Mouse (Mus musculus) midbrain, embryonic 14.5 days (tissue): ENCODE results near the gene Kat7. TPM values are rescaled to one million over a fixed set of nuclear protein-coding genes. Genes with fewer than 3 reads are reported as not detected.

ENCODE experiments used
- ATAC-seq: fragments of 200-750 bp; cut with Nextera tagmentation; 2 replicates; pipeline ENCODE4 v1.8.0; 2017; ENCODE audit warnings: moderate number of reproducible peaks, moderate library complexity; ENCODE audit not compliant: low FRiP score, low TSS enrichment
- DNase-seq: peaks from one replicate; pipeline ENCODE4 v3.0.0-alpha.2; 2015
- H3K27ac ChIP-seq: fragments of 300-500 bp; sonication (generic); replicated peaks from 2 replicates; pipeline ENCODE4 v1.5.1; 2014; ENCODE audit warnings: mild to moderate bottlenecking, low read depth, low read length, moderate library complexity
- H3K27me3 ChIP-seq: fragments of 300-500 bp; sonication (generic); 2 replicates; pipeline ENCODE4 v1.6.1; 2014; ENCODE audit warnings: low read length, control low read depth, mixed read lengths; ENCODE audit not compliant: control insufficient read depth, insufficient read depth
- H3K36me3 ChIP-seq: fragments of 300-500 bp; sonication (generic); 2 replicates; pipeline ENCODE4 v1.6.1; 2014; ENCODE audit warnings: low read length, control low read depth; ENCODE audit not compliant: control insufficient read depth, insufficient read depth
- H3K4me1 ChIP-seq: fragments of 300-500 bp; sonication (generic); 2 replicates; pipeline ENCODE4 v1.6.1; 2014; ENCODE audit warnings: mild to moderate bottlenecking, antibody characterized with exemption, low read length, control low read depth; ENCODE audit not compliant: control insufficient read depth, insufficient read depth
- H3K4me2 ChIP-seq: fragments of 300-500 bp; sonication (generic); 2 replicates; pipeline ENCODE4 v1.6.1; 2014; ENCODE audit warnings: mild to moderate bottlenecking, low read length, moderate library complexity
- H3K4me3 ChIP-seq: fragments of 300-500 bp; sonication (generic); replicated peaks from 2 replicates; pipeline ENCODE4 v1.5.1; 2014; ENCODE audit warnings: low read depth, low read length
- H3K9ac ChIP-seq: fragments of 300-500 bp; sonication (generic); replicated peaks from 2 replicates; pipeline ENCODE4 v1.6.1; 2014; ENCODE audit warnings: mild to moderate bottlenecking, low read length, moderate library complexity
- H3K9me3 ChIP-seq: fragments of 300-500 bp; sonication (generic); 2 replicates; pipeline ENCODE4 v1.6.1; 2016; ENCODE audit warnings: low read length, control low read depth, mixed read lengths; ENCODE audit not compliant: control insufficient read depth
- WGBS: fragments of 180-500 bp; shearing (Covaris S2); extraction: QIAGEN DNeasy Blood & Tissue Kit; methylation state at CpG from one replicate; pipeline ENCODE4 v1.1.7; 2014; 5-methylcytosine and 5-hydroxymethylcytosine counted together
- polyA plus RNA-seq: library from polyadenylated mRNA; unstranded; fragments of >200 nt; fragmentation: Nextera tagmentation; extraction: Ambion mirVana; gene quantifications from 2 replicates; pipeline ENCODE4 v1.2.1, GENCODE M21; 2014

Kat7 gene
- polyA plus RNA-seq, 1 experiment from 2014 or later: 65.2 TPM

- Histone ChIP-seq H3K9me3 (no peaks in the 10 kb centered on the region), H3K36me3 (no peaks in the 10 kb centered on the region), H3K4me2 (no peak within 1 kb of the TSS), H3K27ac (no peak within 1 kb of the TSS), H3K4me1 (peaks cover 22% of the 10 kb centered on the region), H3K4me3 (no peak within 1 kb of the TSS), H3K9ac (no peak within 1 kb of the TSS), H3K27me3 (peaks cover 6% of the 10 kb centered on the region; the same call in 1 of the 2 replicates)
- WGBS: 76% methylated on average over 5 of the region's 5 CpGs
- ATAC-seq (no peak), DNase-seq (no peak)
Observed at GRCm38 (mm10) chr11:95261178-95261751, 48.8 kb downstream of the Kat7 start, which contains the start of gene Tac4. Gene Tac4 (plus strand): TSS chr11:95261529.

GRCm38 (mm10) chr11:95259088-95259849 lies 50.8 kb downstream of the Kat7 start:
- peaks cover 18% of the 10 kb centered on the region for H3K4me1 ChIP-seq
- DNase-seq (peak; percentile 85), ATAC-seq (peak; percentile 67)
- peak overlapping the region; percentile 54 for H3K9ac ChIP-seq
- peak overlapping the region; percentile 76 for H3K4me2 ChIP-seq
- no peak overlapping the region for H3K27ac ChIP-seq
- H3K36me3 ChIP-seq: no peaks in the 10 kb centered on the region
- peaks cover 6% of the 10 kb centered on the region; the same call in 1 of the 2 replicates for H3K27me3 ChIP-seq
- WGBS: under 1% methylated on average over 73 of the region's 73 CpGs
- peak overlapping the region; percentile 40 for H3K4me3 ChIP-seq
- H3K9me3 ChIP-seq: no peaks in the 10 kb centered on the region

- Histone ChIP-seq H3K27me3 (peaks cover 6% of the 10 kb centered on the region; the same call in 1 of the 2 replicates), H3K36me3 (no peaks in the 10 kb centered on the region), H3K27ac (no peak overlapping the region), H3K4me2 (peak overlapping the region; percentile 76), H3K4me1 (peaks cover 11% of the 10 kb centered on the region), H3K4me3 (peak overlapping the region; percentile 40), H3K9me3 (no peaks in the 10 kb centered on the region), H3K9ac (peak overlapping the region; percentile 54)
- DNase-seq (peak; percentile 68), ATAC-seq (peak; percentile 24; the same call in 1 of the 2 replicates)
- WGBS: under 1% methylated on average over 26 of the region's 26 CpGs
Observed at GRCm38 (mm10) chr11:95258490-95258889, 51.6 kb downstream of the Kat7 start.

- Histone ChIP-seq H3K27ac (no peak overlapping the region), H3K9me3 (no peaks in the 10 kb centered on the region), H3K27me3 (peaks cover 6% of the 10 kb centered on the region; the same call in 1 of the 2 replicates), H3K9ac (no peak overlapping the region), H3K4me2 (no peak overlapping the region), H3K4me3 (no peak overlapping the region), H3K4me1 (peaks cover 10% of the 10 kb centered on the region), H3K36me3 (no peaks in the 10 kb centered on the region)
- ATAC-seq: no peak
- DNase-seq: no peak
- 68% methylated on average over 4 of the region's 4 CpGs for WGBS
Observed at GRCm38 (mm10) chr11:95257930-95258329, 52.1 kb downstream of the Kat7 start.

- no peak for ATAC-seq
- Histone ChIP-seq H3K27me3 (peaks cover 6% of the 10 kb centered on the region; the same call in 1 of the 2 replicates), H3K27ac (no peak overlapping the region), H3K4me3 (no peak overlapping the region), H3K4me1 (peaks cover 10% of the 10 kb centered on the region), H3K9me3 (no peaks in the 10 kb centered on the region), H3K36me3 (no peaks in the 10 kb centered on the region), H3K9ac (no peak overlapping the region), H3K4me2 (no peak overlapping the region)
- WGBS: 78% methylated on average over 6 of the region's 6 CpGs
- no peak for DNase-seq
Observed at GRCm38 (mm10) chr11:95255747-95256146, 54.3 kb downstream of the Kat7 start.

GRCm38 (mm10) chr11:95254165-95254564 lies 55.9 kb downstream of the Kat7 start:
- 81% methylated on average over 8 of the region's 8 CpGs for WGBS
- Histone ChIP-seq H3K9me3 (no peaks in the 10 kb centered on the region), H3K9ac (no peak overlapping the region), H3K4me3 (no peak overlapping the region), H3K27ac (no peak overlapping the region), H3K4me2 (no peak overlapping the region), H3K27me3 (peaks cover 6% of the 10 kb centered on the region; the same call in 1 of the 2 replicates), H3K36me3 (no peaks in the 10 kb centered on the region), H3K4me1 (peaks cover 10% of the 10 kb centered on the region)
- no peak for ATAC-seq
- DNase-seq: no peak

GRCm38 (mm10) chr11:95252104-95252503 lies 57.9 kb downstream of the Kat7 start:
- WGBS: 85% methylated on average over 6 of the region's 6 CpGs
- Histone ChIP-seq H3K4me2 (no peak overlapping the region), H3K4me1 (peaks cover 1% of the 10 kb centered on the region; the same call in 1 of the 2 replicates), H3K27me3 (peaks cover 2% of the 10 kb centered on the region; the same call in 1 of the 2 replicates), H3K9me3 (no peaks in the 10 kb centered on the region), H3K4me3 (no peak overlapping the region), H3K27ac (no peak overlapping the region), H3K9ac (no peak overlapping the region), H3K36me3 (no peaks in the 10 kb centered on the region)
- no peak for DNase-seq
- no peak for ATAC-seq

- 3% methylated on average over 11 of the region's 11 CpGs for WGBS
- Histone ChIP-seq H3K4me2 (no peak overlapping the region), H3K4me3 (no peak overlapping the region), H3K36me3 (no peaks in the 10 kb centered on the region), H3K27ac (no peak overlapping the region), H3K9me3 (no peaks in the 10 kb centered on the region), H3K4me1 (peaks cover 5% of the 10 kb centered on the region; the same call in 1 of the 2 replicates), H3K27me3 (no peaks in the 10 kb centered on the region), H3K9ac (no peak overlapping the region)
- DNase-seq: peak; percentile 90
- ATAC-seq: no peak
Observed at GRCm38 (mm10) chr11:95251295-95251694, 58.8 kb downstream of the Kat7 start.
